Mouse (Mus musculus) heart, adult 2 months (tissue): ENCODE data around the gene Tmem110. TPM values are rescaled to one million over a fixed set of nuclear protein-coding genes. Genes with fewer than 3 reads are reported as not detected.

ENCODE experiments used
- DNase-seq, 2 experiments: peaks; one replicate each; pipeline ENCODE4 v3.0.0; 2021
- H3K27ac ChIP-seq: fragments of 200-600 bp; 2 replicates; pipeline ENCODE4 v1.8.1; 2022
- H3K27me3 ChIP-seq: fragments of 200-500 bp; 2 replicates; pipeline ENCODE4 v1.6.1; 2012; ENCODE audit warnings: mild to moderate bottlenecking, low read length, inconsistent platforms, mixed read lengths; ENCODE audit not compliant: control insufficient read depth, insufficient read depth
- H3K36me3 ChIP-seq: fragments of 200-500 bp; 2 replicates; pipeline ENCODE4 v1.6.1; 2012; ENCODE audit warnings: low read length, inconsistent platforms; ENCODE audit not compliant: control insufficient read depth, insufficient read depth
- H3K4me1 ChIP-seq: fragments of 200-500 bp; 2 replicates; pipeline ENCODE4 v1.6.1; 2011; ENCODE audit warnings: low read length; ENCODE audit not compliant: control insufficient read depth, insufficient read depth
- H3K4me3 ChIP-seq: fragments of 200-600 bp; 2 replicates; pipeline ENCODE4 v1.8.1; 2022
- H3K79me2 ChIP-seq: fragments of 200-500 bp; replicated peaks from 2 replicates; pipeline ENCODE4 v1.6.1; 2012; ENCODE audit warnings: mild to moderate bottlenecking, inconsistent platforms, low read length, moderate library complexity, mixed read lengths; ENCODE audit not compliant: control insufficient read depth, insufficient read depth
- H3K9ac ChIP-seq: fragments of 200-500 bp; 2 replicates; pipeline ENCODE4 v1.6.1; 2012; ENCODE audit warnings: low read depth, mild to moderate bottlenecking, control low read depth, inconsistent platforms, low read length, mixed read lengths
- CTCF ChIP-seq: fragments of 200-600 bp; IDR thresholded peaks from 2 replicates; pipeline ENCODE4 v1.8.1; 2022; ENCODE audit warnings: antibody characterized with exemption, mild to moderate bottlenecking, moderate library complexity
- EP300 ChIP-seq: fragments of 200-500 bp; IDR thresholded peaks from 2 replicates; pipeline ENCODE4 v1.6.1; 2011; ENCODE audit warnings: low read depth, low read length, control low read depth; ENCODE audit not compliant: insufficient read depth
- POLR2A ChIP-seq: fragments of 200-500 bp; IDR thresholded peaks from 2 replicates; pipeline ENCODE4 v1.6.1; 2011; ENCODE audit warnings: mild to moderate bottlenecking, low read depth, low read length, control low read depth; ENCODE audit not compliant: insufficient read depth
- WGBS: fragments of 180-500 bp; shearing (Covaris S2); methylation state at CpG from one replicate; pipeline ENCODE4 v1.1.7; 2018; 5-methylcytosine and 5-hydroxymethylcytosine counted together
- intact Hi-C: fragments of 180-260 bp; cut with DNase I; formaldehyde crosslinking; loops from one replicate; pipeline ENCODE4 v1.15.1; 2025
- long read RNA-seq: library from polyadenylated mRNA; stranded (forward); transcript quantifications from one replicate; pipeline ENCODE4 v2.0.0, GENCODE M21; 2021
- polyA plus RNA-seq: library from polyadenylated mRNA; depleted of rRNA; stranded (reverse); fragments of >200 nt; gene quantifications from 2 replicates; pipeline ENCODE4 v1.2.3, GENCODE M21; 2012; rRNA removed
- total RNA-seq, 2 experiments: library from RNA; stranded (reverse); gene quantifications; 2 replicates each; pipeline ENCODE4 v1.2.3; 2021

Gene Tmem110
- total RNA-seq, result 1 to 10 TPM; 7.3 to 9.4 TPM
- 13.1 and 14.3 TPM in 2 replicates for polyA plus RNA-seq
- long read RNA-seq, transcript Tmem110-201 (8 exons, 3,742 nt), result major isoform, 5 of 7 reads
- long read RNA-seq, partial matches to known transcripts, result 2 of 7 reads
- long read RNA-seq, other reads (novel, unspliced or antisense), result 0 of 7 reads

- peaks cover 11% of the 10 kb centered on the region for H3K4me1 ChIP-seq
- DNase-seq, result peak; percentile 90
- TF ChIP-seq CTCF, result peak; percentile 60
- peak; percentile 44; the same call in 1 of the 2 replicates for TF ChIP-seq POLR2A
- no peak for TF ChIP-seq EP300
- H3K27me3 ChIP-seq, result no peaks in the 10 kb centered on the region
- under 1% methylated on average over 66 of the region's 68 CpGs for WGBS
- intact Hi-C loops, result loop anchor here (2.0 to 5.0 kb wide), 3 partner anchors 42 to 125 kb away; partner anchors contain the start of gene Nek4
- peak within 1 kb of the TSS; percentile 81 for H3K27ac ChIP-seq
- H3K9ac ChIP-seq, result peak within 1 kb of the TSS; percentile 83
- H3K36me3 ChIP-seq, result peaks cover 6% of the 10 kb centered on the region; the same call in 1 of the 2 replicates
- H3K79me2 ChIP-seq, result no peaks in the 10 kb centered on the region
- peak within 1 kb of the TSS; percentile 86 for H3K4me3 ChIP-seq
These were observed at the start of gene Tmem110 for GRCm38 (mm10) chr14:30825476-30826131. Gene Tmem110 (plus strand): TSS chr14:30825590.

DNA sequence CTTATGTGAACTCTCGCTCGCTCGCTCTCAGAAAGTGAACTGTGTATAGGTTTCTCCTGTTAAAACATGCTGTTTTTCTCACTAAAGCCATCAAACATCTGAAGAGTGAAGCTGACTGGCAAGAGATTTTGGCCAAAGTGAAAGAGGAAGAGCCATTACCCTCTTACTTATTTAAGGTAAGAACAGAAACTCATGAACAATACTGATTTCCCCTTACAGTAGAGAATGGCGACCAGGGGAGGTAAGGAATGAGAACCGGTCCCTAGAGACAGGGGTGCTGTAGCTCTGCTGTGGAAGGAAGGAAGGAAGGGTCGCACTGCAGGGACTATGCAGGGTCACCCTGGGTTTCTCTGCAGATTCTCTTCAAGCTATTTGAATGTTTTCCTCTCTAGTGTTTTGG lies 40.8 kb upstream of the Tmem110 start:
- TF ChIP-seq CTCF (no peak), POLR2A (no peak), EP300 (no peak)
- H3K79me2 ChIP-seq, result no peaks in the 10 kb centered on the region
- no peak overlapping the region for H3K9ac ChIP-seq
- H3K4me1 ChIP-seq, result no peaks in the 10 kb centered on the region; the same call in 1 of the 2 replicates
- no peaks in the 10 kb centered on the region; the same call in none of the 2 replicates for H3K36me3 ChIP-seq
- WGBS, result 76% methylated on average over 6 of the region's 6 CpGs
- no peaks in the 10 kb centered on the region for H3K27me3 ChIP-seq
- H3K4me3 ChIP-seq, result no peak overlapping the region
- intact Hi-C loops, result no loop called here
- no peak for DNase-seq
- H3K27ac ChIP-seq, result no peak overlapping the region

- no peak for TF ChIP-seq CTCF
- TF ChIP-seq EP300, result no peak
- no peak for TF ChIP-seq POLR2A
These were observed 35.9 kb upstream of the Tmem110 start for GRCm38 (mm10) chr14:30789471-30789870.

GRCm38 (mm10) chr14:30792871-30793270 lies 32.5 kb upstream of the Tmem110 start:
- Histone ChIP-seq H3K27me3 (no peaks in the 10 kb centered on the region), H3K4me3 (no peak overlapping the region), H3K27ac (no peak overlapping the region), H3K9ac (no peak overlapping the region), H3K79me2 (no peaks in the 10 kb centered on the region), H3K36me3 (no peaks in the 10 kb centered on the region), H3K4me1 (peaks cover 1% of the 10 kb centered on the region; the same call in 1 of the 2 replicates)
- no peak for DNase-seq
- intact Hi-C loops, result no loop called here
- TF ChIP-seq POLR2A, result no peak
- TF ChIP-seq CTCF, result no peak
- TF ChIP-seq EP300, result no peak
- 85% methylated on average over 3 of the region's 3 CpGs for WGBS

More at GRCm38 (mm10) chr14:30789471-30789870, 35.9 kb upstream of the Tmem110 start:
- no peak for DNase-seq
- Histone ChIP-seq H3K9ac (no peak overlapping the region), H3K4me3 (no peak overlapping the region), H3K4me1 (peaks cover 1% of the 10 kb centered on the region; the same call in 1 of the 2 replicates), H3K36me3 (no peaks in the 10 kb centered on the region; the same call in 1 of the 2 replicates), H3K27me3 (no peaks in the 10 kb centered on the region), H3K79me2 (no peaks in the 10 kb centered on the region), H3K27ac (no peak overlapping the region)
- intact Hi-C loops, result no loop called here
- 26% methylated on average over 1 of the region's 1 CpGs for WGBS

GRCm38 (mm10) chr14:30801756-30802155 lies 23.6 kb upstream of the Tmem110 start:
- H3K4me3 ChIP-seq, result no peak overlapping the region
- H3K27me3 ChIP-seq, result no peaks in the 10 kb centered on the region
- 92% methylated on average over 2 of the region's 2 CpGs for WGBS
- no peak overlapping the region for H3K27ac ChIP-seq
- no peaks in the 10 kb centered on the region for H3K4me1 ChIP-seq
- intact Hi-C loops, result no loop called here
- TF ChIP-seq POLR2A (no peak), EP300 (no peak), CTCF (no peak)
- peaks cover 1% of the 10 kb centered on the region; the same call in 1 of the 2 replicates for H3K36me3 ChIP-seq
- no peak overlapping the region for H3K9ac ChIP-seq
- H3K79me2 ChIP-seq, result no peaks in the 10 kb centered on the region
- no peak for DNase-seq

- Histone ChIP-seq H3K4me1 (peaks cover 1% of the 10 kb centered on the region), H3K4me3 (no peak overlapping the region), H3K27ac (no peak overlapping the region), H3K36me3 (no peaks in the 10 kb centered on the region; the same call in 1 of the 2 replicates), H3K79me2 (no peaks in the 10 kb centered on the region), H3K9ac (no peak overlapping the region), H3K27me3 (no peaks in the 10 kb centered on the region)
- TF ChIP-seq CTCF (no peak), EP300 (no peak), POLR2A (no peak)
- no peak for DNase-seq
- WGBS, result 69% methylated on average over 3 of the region's 3 CpGs
- intact Hi-C loops, result no loop called here
These were observed 4.3 kb upstream of the Tmem110 start for GRCm38 (mm10) chr14:30821136-30821535.
